Mouse (Mus musculus) heart, postnatal 25 days (tissue): Measurements from ENCODE around the gene Dennd4a. TPM values are rescaled to one million over a fixed set of nuclear protein-coding genes. Genes with fewer than 3 reads are reported as not detected.
A peak's percentile ranks its signal among the peaks of the same experiment; 100 is the strongest.

Experiments used
- DNase-seq: peaks from one replicate; pipeline ENCODE4 v3.0.0; 2022; ENCODE audit warnings: low spot score
- intact Hi-C: fragments of 180-260 bp; cut with DNase I; formaldehyde crosslinking; loops from one replicate; pipeline ENCODE4 v1.15.1; 2025
- total RNA-seq, 2 experiments: library from RNA; stranded (reverse); gene quantifications; 2 replicates each; pipeline ENCODE4 v1.2.3; 2021

Gene Dennd4a
- total RNA-seq, 2 experiments from 2014 or later, result 6.9 to 7.9 TPM

- DNase-seq, result no peak
- intact Hi-C loops, result no loop called here
These were observed 129.7 kb downstream of the Dennd4a start for GRCm38 (mm10) chr9:64940731-64941346.

GRCm38 (mm10) chr9:64941650-64942049 is 130.5 kb downstream of the Dennd4a start:
- intact Hi-C loops, result no loop called here
- no peak for DNase-seq

GRCm38 (mm10) chr9:64943997-64944396 is 132.9 kb downstream of the Dennd4a start:
- no peak for DNase-seq
- intact Hi-C loops, result no loop called here

- intact Hi-C loops, result no loop called here
These were observed 136.4 kb downstream of the Dennd4a start for GRCm38 (mm10) chr9:64947483-64948095.

GRCm38 (mm10) chr9:64951161-64951657 is 140.1 kb downstream of the Dennd4a start, which contains the start of gene Slc24a1:
Gene Slc24a1 (minus strand): TSS chr9:64951607.
- DNase-seq, result no peak
- intact Hi-C loops, result no loop called here

More at GRCm38 (mm10) chr9:64947483-64948095, 136.4 kb downstream of the Dennd4a start:
- DNase-seq, result no peak

GRCm38 (mm10) chr9:64952055-64952454 is 140.9 kb downstream of the Dennd4a start:
- intact Hi-C loops, result no loop called here
- DNase-seq, result no peak

GRCm38 (mm10) chr9:64953190-64953589 is 142.1 kb downstream of the Dennd4a start:
- intact Hi-C loops, result no loop called here
- no peak for DNase-seq

- intact Hi-C loops, result no loop called here
- no peak for DNase-seq
These were observed 145.2 kb downstream of the Dennd4a start for GRCm38 (mm10) chr9:64956337-64956736.

- intact Hi-C loops, result no loop called here
- DNase-seq, result no peak
These were observed 146.1 kb downstream of the Dennd4a start for GRCm38 (mm10) chr9:64957276-64957675.

GRCm38 (mm10) chr9:64960117-64960977 is 149.2 kb downstream of the Dennd4a start, which contains the start of gene Ints14:
Gene Ints14 (plus strand): TSS chr9:64960905.
- intact Hi-C loops, result loop anchor here (2.0 kb wide), 1 partner anchor 182 kb away; no protein-coding TSS in a partner anchor

GRCm38 (mm10) chr9:64960978-64961320 is 149.8 kb downstream of the Dennd4a start:
- intact Hi-C loops, result loop anchor here (2.0 kb wide), 1 partner anchor 182 kb away; no protein-coding TSS in a partner anchor
- DNase-seq, result no peak

More at GRCm38 (mm10) chr9:64960117-64960977, 149.2 kb downstream of the Dennd4a start, which contains the start of gene Ints14:
- peak; percentile 88 for DNase-seq

Other genes starting within 250 kb of the Dennd4a start
- gene Rab11a, start 73.6 kb upstream of the Dennd4a start, total RNA-seq, result 100 to 1,000 TPM; 170 to 191 TPM
- gene Slc24a1, start 140.3 kb downstream of the Dennd4a start, total RNA-seq, result under 1 TPM; 0.08 to 0.10 TPM
- 10 to 100 TPM; 16.1 to 16.4 TPM for gene Ints14, start 149.6 kb downstream of the Dennd4a start, total RNA-seq
- 10 to 100 TPM; 17.3 to 18.5 TPM for gene Hacd3, start 210.4 kb downstream of the Dennd4a start, total RNA-seq
- gene Dpp8, start 221.1 kb downstream of the Dennd4a start, total RNA-seq, result 10 to 100 TPM; 57.4 to 68.0 TPM